Mouse (Mus musculus) right cerebral cortex, postnatal 14 days (tissue): ENCODE measurements at regions not wholly inside any gene's neighbourhood (a gene's known extent, or its start where the extent isn't known, plus 50 kb on each side); places are given as distances from the start of the nearest gene placed in this dataset.

ENCODE experiments used
- DNase-seq: peaks from one replicate; pipeline ENCODE4 v3.0.0; 2022

DNA sequence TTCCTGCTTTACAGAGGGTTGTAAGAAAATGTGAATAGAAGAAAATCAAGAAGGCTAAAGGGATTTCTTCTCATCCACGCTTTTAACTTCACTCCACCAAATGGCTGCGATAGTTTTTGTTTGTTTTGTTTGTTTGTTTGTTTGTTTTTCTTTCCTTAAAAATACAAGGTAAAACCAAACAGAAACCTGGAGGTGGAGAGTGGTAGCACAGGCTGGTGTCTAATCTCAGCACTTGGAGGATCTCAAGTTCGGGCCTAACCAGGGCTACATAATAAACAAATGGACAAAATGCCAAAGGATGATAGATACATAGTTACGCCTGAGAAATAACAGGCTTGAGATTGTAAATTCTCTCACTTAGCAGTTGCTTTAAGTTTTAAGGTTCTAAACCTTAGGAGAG lies 50.8 kb upstream of the Mboat1 start:
- DNase-seq = no peak

DNA sequence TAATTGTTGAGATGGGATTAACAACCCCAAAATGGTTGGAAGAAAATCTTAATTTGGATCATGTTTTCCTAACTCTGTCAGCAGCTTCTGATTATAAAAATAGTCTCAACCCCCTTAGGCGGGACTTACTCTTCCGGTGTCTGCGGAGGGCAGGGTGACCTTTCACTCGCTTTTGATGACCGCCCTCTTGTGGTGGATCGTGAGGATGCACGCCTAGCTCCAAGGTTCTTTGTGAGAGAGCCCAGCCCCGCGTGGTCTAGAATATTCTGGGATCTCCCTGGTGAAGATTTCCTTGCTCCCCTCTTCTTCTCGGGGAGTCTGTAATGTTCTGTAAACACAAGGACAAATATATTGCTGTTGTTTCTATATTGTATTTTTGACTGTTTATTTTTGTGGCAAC lies 51.3 kb upstream of the Mboat1 start:
- DNase-seq = peak; percentile 87

DNA sequence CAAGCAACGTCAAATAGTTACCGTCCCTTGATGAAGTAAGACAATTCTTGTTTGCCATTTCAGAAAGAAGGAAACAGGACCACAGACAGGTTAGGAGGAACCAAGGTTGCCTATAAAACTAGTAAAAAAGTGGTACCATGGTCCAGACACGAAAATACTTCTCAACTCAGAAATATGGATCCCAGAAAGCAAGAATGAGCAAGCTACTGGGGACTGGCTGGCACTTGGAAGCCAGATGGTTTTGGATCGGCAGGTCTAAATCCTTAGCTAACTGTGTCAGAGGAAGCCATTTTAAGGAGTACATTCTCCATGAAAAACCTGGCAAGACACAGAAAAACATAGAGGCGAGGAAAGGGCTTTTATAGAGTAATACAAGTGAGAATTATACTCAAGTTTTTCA lies 51.9 kb upstream of the Mboat1 start:
- no peak for DNase-seq

DNA sequence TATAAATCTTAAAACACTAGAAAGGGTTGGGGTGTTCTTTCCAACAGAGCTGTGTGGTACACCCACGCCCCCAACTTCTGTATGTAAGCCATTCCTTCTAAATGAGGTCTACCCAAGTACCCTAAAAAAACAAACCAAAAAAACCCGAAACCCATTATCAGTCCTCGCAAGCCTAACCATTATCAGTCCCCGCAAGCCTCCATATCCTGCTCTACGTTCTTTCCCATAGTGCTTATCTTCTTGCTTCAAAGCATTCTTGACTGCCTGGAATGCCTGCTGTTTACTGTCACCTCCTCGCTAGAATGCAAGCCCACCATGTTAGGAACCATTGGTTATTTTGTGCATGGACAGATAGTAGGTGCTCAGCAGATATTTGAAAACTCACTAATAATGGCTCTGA lies 52.3 kb upstream of the Mboat1 start:
- DNase-seq = no peak

DNA sequence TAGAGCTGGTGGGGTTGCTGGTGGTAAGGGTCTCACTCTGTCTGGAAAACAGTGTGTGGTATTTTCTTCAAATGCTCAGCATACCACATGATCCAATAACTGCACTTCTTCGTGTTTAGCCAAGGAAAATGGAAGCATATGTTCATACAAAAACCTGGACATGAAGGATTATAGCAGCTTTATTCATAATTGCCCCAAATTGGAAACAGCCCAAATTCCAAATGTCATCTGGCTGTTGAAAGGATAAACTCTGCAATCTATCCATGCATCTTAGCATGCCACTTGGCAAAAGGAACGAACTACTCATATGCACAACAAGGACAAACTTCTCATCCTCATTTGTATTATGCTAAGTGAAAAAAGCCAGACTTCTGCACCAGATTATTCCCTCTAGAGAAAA lies 53.5 kb upstream of the Mboat1 start:
- no peak for DNase-seq

DNA sequence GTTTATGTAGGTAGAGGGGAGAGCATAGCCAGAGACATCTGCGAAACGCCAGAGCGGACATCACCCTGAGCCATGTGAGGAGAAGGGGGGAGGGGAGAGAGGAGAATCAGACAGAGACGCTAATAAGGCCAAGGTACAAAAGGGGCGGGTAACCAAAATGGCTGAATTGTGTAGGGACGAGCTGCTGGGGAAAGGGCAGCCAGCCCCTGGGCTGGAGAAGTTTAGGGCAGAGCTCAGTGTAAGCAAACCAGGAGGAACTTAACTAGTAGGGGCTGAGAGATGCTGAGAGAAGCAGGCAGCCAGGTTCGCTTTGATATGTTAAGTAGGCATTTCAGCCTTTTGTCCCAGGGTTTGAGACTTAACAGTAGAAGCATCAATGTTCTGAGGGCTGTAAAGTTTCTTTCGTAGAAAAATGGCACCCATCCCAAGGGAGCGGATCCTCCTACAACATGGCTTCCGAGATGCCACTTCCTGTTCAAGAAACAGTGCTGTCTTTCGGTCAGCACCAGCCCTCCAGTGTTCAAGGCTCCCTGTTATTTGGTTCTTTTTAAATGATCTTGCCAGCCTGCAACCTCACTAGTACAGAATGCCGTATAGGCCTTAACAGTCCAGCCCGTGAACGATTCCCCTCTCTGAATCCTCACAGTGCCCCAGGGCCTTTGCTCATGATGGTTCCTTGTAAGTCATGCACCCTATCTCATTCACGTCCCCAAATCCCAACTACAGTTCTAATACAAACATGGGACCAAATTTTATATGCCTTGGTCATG lies 55.4 kb upstream of the Mboat1 start:
- no peak for DNase-seq

DNA sequence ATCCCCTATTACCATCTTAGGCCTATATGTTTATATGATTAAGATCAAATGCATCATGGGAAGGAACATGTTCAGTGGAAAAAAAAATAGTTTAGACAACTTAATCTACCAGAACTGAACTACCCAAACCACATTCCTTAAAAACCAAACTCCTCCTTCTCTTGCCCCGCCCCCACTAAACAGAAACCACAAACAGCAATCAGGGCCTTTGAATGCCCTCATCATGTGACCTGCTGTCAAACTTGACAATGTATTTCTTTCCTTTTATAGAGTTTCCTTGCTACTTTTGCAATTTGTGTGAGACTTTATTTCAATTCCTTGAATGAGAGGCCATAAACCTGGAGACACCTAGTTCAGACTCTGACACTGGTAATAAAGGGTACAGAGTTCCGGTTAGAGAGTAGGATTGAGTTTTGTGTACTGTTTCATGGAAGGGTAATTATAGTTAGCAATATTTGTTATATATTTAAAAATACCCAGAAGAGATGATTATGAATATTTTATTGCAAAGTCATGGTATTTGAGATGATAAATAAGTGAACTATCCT lies 61.7 kb upstream of the Mboat1 start:
- DNase-seq = no peak

DNA sequence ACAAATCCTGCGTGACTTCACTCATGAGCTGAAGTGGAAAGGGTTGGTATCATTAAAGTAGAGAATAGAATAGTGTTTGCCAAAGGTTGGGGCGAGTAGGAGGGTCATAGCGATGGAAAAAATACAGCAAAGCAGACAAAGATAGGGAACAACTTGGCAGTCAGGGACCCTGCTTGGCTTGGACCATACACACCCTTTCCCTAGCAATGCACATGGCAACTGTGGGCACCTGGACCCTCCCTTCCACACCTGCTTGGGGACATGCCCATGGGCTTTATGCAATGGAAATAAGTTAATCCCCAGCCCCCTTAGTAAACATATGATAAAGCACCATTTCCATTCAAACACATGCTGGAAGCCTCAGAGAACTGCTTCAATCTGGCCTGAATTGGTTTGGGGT lies 62.2 kb upstream of the Mboat1 start:
- no peak for DNase-seq

DNA sequence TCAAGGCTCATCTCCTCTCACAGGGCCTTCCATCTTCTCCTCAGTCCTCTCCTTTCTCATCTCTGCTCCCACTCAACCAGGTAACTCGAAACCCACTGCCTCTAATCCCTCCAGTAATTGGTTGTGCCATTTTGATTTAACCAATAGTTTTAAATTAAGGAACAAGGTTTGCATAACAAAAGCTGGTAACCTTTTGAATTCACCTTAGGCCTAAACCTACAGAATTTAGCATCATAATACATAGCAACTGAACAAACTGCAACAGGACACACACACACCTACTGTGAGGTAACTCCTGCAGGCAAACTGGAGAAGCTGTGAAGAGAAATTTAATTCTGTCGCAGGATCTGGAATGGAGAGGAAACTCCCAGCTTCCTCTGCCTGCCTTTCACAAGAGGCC lies 66.9 kb upstream of the Mboat1 start:
- DNase-seq = no peak

DNA sequence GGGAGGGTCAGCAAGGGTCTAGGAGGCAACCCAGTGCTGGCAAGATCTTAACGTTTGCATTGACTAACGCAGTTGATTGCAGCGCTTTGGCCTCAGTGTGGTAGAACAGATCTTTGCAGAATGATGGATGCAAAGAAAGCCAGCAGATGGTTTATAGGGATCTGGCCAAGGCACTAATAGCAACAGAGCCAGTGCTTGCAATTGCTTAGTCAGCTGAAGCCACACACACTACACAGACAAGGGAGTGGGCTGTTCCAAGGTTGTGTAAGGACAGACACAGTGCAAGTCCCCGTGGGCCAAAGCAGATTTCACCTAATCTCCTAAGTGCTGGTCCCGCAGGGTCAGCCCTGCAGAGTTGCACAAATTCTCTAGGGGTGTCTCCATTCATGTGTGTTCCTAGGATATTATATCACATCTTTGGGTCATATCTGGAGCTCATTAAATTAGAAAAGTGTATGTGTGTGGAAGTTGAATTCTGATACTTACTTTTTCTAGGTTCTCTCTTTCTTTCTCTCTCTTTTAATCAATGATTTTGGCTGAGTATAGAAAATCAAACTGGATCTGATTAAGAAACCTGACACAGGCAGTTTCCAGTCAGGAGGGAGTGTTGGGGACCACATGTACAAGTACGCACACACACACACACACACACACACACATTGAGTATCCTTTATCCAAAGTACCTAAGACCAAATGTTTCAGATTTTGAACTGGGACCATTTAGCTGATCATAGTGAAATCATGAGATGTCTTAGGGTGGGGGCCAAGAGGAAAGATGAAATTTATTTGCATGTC lies 68.5 kb upstream of the Mboat1 start:
- no peak for DNase-seq

DNA sequence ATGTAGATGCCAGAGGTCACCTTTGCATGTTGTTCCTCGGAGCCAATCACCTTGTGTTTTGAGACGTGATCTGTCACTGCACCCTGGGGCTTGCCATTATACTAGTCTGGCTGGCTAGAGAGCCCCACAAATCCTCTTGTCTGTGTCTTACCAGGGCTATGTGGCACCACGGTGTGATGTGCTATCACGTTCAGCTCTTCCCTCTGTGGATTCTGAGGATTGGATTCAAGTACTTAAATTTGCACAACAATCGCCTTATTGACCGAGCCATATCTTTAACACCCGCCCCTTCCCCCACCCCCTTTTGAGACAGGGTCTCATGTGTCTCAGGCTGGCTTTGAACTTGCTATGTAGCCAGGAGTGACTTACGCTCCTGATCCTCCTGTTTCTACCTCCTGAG lies 70.8 kb upstream of the Mboat1 start:
- DNase-seq = no peak

DNA sequence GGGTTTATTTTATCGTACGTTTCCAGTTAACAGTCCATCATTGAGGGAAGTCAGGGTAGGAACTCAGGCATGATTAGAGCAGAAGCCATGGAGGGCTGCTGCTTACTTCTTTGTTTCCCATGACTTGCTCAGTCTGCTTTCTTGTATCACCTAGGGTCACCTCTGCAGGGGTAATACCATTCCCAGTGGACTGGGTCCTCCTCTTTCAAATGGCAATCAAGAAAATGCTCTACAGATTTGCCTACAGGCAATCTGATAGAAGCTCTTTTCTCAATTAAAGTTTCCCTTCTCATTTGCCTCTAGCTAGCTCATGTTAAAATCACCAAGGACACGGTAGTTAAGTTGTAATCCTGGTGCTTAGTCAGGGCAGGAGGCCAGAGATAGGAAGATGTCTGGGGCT lies 72.5 kb upstream of the Mboat1 start:
- no peak for DNase-seq

DNA sequence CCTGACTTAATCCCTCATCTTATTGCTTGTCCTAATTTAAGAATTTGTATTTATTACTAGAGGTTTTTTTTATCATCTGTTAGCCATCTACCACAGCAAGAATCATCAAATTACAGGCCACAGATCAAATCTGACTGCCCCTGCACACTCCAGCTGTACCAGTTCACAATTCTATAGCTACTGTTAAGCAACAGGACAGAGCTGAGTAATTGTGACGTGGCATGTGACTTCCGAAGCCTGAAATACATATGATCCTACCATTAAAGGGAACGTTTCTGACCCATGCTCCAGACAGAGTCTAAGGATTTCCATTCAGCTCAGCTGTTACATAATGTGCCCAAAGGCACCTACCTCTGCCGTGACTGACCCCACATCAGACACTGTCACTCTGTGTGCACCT lies 74.0 kb upstream of the Mboat1 start:
- no peak for DNase-seq

DNA sequence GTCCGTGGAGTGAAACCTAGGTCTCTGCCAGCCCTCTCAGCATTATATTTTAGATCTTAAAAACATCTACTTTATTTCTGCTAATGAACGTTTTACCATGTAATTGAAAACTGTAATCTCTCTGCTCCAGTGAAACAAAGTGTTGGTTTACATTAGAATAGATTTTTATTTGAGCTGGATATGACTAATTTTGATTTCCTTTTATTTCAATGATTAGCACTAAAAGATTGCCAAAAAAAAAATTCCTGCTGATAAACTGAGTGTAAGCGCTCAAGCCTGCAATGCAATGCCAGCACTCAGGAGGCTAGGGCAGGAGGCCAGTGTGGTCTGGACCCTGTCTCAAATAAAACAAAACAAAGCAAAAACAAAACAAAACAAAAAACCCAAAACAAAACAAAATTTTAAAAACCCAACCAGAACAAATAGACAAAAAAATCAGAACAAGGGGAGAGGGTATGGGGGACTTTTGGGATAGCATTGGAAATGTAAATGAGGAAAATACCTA lies 69.3 kb upstream of the E2f3 start:
- DNase-seq = no peak

DNA sequence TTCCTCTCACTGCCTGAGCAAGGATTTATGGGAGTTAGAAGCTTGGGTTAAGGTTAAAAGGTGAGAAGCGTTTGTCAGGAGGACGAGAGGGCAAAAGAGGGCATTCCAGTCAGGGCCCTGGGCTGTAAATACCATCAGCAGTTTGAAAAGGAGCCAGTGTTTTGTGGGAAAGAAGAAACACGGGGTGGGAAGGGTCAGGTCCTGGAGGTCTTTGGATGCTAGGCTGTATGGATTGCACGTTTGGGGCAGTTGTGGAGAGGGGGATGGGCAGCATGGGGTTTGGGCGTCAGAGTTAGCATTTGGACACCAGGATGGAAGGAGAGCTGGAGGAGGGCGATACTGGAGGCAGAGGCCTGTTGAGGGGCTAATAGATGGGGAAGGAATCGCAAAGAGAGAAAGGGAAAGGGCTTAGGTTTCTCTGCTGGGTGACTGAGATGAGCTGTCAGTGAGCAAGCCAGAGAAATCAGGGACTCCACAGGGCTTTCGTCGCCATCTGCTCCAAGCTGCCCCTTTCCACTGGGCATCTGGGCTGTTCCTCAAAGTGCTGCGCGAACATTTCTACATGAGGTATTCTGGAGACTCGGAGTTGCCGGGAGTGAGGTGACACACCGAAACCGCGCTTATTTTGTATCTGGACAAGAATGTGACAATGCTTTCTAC lies 66.2 kb upstream of the E2f3 start:
- DNase-seq = no peak

DNA sequence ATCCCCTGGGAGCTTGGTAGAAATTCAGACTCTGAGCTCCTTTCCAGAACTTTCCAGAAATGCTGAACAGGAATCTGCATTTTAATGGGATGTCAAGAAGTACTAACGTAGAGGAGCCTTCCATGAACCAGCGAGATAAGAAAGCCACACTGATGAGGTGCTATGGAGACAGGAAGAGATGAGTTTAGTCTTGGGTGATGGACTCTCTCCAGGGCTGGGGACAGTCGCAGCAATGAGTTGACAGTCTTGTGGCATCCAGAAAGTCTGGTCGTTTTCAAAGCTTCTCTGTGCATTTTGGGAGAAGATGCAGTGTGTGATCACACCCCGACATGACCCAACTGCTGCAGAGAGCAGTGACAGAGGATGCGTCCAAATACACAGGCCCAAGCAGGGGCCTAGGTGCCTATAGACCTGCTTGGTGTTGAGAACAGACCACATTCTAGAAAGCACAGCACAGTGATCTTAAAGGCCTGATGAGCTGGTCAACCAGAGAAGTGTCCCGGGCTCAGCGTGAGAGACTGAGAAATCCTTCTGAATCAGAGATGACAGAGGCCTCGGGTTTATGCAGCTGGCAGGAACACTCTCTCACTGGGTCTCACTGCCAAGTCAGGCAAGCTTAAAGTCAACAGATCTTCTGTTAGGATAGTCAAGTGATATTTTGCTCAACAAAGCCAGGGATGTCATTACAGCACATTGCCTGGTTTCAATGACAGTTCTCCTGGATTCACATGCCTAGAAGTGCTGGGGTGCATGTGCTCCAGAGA lies 65.1 kb upstream of the E2f3 start:
- DNase-seq = no peak

DNA sequence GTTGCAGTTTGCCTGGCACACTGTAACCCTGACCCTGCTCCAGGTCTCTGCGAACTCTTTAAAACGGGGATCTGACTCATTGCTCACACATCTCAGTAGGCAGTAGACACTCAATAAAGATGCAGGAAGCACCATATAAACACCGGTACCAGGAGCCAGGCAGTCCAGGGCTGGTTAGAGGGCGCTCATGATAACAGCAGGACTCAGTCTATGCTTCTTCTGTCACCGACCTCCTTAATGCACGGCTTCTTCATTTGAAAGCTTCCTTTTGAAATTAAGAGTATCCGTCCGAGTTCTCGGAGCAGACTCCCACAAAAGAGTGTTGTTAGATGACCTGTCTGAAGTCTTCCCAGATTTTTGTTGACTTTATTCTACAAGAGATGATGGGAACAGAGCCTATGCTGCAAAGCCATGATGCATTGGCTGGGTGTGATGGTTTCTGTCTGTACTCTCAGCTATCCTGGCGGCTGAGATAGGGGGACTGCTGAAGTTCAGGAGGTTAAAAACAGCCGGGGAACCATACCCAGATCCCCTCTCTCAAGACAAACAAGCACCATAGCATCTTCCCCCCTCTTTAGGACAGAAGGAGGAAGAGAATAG lies 62.5 kb upstream of the E2f3 start:
- no peak for DNase-seq

DNA sequence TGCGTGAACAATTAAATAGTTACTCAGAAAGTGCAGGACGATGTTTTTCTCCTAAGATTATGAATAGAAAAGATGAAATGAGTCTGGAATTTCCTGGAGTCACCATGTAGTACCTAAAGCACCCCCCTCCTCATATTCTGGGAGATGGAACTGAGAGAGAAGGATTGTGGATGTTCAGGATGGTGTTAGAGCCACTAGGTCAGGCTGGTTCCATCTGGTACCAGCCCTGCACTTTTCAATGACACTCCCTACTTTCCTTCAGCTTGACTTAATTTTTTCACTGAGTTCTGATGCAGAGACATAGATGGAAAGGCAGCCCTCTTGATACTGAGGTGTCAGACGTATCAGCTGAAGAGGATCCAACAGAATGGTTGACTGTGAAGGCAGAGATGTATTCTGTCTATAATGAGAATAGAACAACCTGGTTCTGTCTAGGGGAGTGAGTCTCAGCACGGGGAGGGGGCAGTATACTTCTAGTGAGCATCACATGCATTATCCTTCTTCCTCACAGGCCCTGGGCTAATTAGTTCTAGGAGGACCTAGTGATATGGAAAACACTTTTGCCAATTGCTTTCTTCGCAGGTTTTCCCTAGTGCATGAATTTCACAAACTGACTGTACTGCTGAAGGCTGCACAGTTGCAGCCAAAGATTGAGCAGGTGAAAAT lies 60.8 kb upstream of the E2f3 start:
- no peak for DNase-seq

DNA sequence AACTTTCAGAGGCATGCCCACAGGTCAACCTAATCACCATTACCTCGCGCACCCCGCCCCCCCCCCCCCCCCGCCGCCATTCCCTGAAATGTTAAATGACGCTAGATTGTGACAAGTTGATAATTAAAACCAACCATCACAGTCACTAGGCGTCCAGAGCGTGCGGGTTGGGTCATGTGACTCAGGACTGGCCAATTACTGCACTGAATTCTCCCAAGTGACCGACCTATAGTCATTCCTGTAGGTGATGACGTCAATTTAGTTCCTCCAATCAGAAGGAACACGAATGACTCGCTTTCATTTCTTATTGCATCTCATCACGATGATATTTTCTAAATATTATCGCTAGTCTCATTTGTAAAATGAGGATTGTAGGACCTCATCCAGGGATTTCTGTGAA lies 60.2 kb upstream of the E2f3 start:
- peak; percentile 15 for DNase-seq

DNA sequence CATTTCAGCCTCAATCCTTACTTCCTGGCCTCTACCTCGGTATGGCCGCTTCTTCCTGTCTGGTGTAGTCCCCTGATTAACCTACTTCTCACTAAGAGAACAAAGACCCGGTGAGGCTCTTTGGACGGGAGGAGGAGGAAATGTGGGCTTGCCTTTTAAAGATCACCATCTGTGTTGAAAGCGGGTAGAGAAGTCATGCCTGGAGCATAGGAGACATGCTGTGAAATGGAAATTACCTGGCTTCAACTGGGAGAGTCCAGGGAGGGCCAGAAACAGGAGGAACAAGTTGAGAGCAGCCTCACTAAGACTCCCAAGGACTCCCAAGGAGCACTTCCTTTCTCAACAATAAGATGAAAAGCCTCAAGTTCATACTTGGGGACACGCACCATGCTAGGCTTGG lies 59.4 kb upstream of the E2f3 start:
- no peak for DNase-seq

DNA sequence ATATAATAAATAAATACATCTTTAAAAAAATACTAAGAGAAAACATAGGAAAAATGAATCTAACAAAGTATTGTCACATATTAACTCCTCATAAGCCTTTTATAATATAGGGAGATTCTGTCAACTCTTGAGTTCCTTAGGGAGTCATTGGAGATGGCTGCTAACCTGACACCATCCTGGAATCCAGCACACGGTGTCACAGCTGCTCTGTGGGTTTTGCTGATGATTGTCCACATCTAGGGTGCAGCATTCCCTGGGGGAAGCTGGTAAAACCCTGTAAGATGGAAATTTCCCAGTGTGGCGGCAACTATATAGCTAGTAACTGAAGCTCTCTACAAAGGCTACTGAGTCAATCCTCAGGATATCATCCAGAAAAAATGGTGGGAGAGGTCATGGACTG lies 58.9 kb upstream of the E2f3 start:
- DNase-seq = no peak
